Mouse (Mus musculus): ENCODE results near the gene Rps26. TPM values are rescaled to one million over a fixed set of nuclear protein-coding genes. Genes with fewer than 3 reads are reported as not detected.

Rps26 gene
- polyA plus RNA-seq, 1 experiment from 2014 or later, result 529 TPM

DNA sequence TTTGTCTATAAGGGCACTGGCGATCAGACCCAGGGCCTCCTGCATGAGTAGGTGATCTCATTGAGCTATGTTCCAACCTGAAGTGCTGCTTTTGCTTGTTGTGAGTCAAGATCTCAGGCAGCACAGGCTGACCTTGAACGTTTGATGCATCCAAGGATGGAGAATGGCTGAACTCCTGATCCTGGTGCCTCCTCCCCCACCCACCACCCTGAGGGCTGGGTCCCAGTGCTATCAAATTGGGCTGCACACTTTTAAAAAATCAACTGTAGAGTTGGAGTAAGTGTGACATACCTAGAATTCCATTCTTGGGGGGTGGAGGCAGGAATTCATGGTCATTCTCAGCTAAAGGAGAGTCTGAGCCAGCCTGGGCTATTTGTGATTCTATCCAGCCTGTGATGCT lies 20.1 kb downstream of the Rps26 start:
- Histone ChIP-seq H3K27ac (replicated peaks; ENCODE audit: low read depth, low read length) (no peak overlapping the region), H3K9me3 (ENCODE audit: control insufficient read depth, low read length) (no peaks in the 10 kb centered on the region), H3K4me3 (replicated peaks; ENCODE audit: low read depth, low read length) (no peak overlapping the region), H3K9ac (replicated peaks; ENCODE audit: low read length) (no peak overlapping the region), H3K4me2 (ENCODE audit: low read length) (no peak overlapping the region), H3K4me1 (ENCODE audit: control insufficient read depth, insufficient read depth, low read length) (no peaks in the 10 kb centered on the region), H3K27me3 (ENCODE audit: control insufficient read depth, insufficient read depth, low read length) (no peaks in the 10 kb centered on the region), H3K36me3 (ENCODE audit: control insufficient read depth, insufficient read depth, low read length) (no peaks in the 10 kb centered on the region)
- no peak for DNase-seq
- 53% methylated on average over 2 of the region's 2 CpGs for WGBS
- no peak for ATAC-seq (ENCODE audit: low FRiP score, low TSS enrichment)

DNA sequence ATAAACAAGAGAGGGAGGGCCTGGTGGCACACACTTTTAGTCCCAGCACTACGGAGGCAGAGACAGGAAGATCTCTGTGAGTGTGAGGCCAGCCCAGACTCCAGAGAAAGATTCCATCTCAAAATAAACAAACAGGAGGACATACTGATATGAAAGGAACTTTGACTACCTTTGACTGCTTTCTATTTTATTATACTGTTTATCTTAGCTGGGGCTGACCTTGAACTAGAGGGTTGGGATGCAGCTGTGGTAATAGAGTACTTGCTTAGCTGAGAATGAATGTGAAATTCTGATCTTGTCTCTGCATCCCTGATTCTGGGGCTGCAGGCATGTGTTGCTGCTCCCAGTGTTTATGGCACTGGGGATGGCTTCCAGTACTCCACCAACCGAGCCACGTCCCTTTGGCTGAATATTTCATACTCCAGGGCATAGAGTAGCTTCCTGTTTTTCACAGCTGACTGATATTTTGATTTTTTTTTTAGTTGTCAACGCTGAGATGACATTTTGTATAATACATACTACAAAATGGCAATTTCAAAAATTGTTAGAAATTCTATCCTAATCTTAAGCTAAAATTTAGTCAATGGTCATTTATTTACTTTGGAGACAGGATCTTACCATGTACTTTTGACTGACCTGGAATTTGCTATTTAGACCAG lies 23.9 kb downstream of the Rps26 start:
- no peaks in the 10 kb centered on the region for H3K36me3 ChIP-seq (ENCODE audit: control insufficient read depth, insufficient read depth, low read length)
- H3K9ac ChIP-seq (replicated peaks; ENCODE audit: low read length), result no peak overlapping the region
- H3K9me3 ChIP-seq (ENCODE audit: control insufficient read depth, low read length), result no peaks in the 10 kb centered on the region
- H3K4me3 ChIP-seq (replicated peaks; ENCODE audit: low read depth, low read length), result no peak overlapping the region
- ATAC-seq (ENCODE audit: low FRiP score, low TSS enrichment), result no peak
- DNase-seq, result no peak
- H3K4me2 ChIP-seq (ENCODE audit: low read length), result no peak overlapping the region
- no peaks in the 10 kb centered on the region for H3K27me3 ChIP-seq (ENCODE audit: control insufficient read depth, insufficient read depth, low read length)
- no peaks in the 10 kb centered on the region for H3K4me1 ChIP-seq (ENCODE audit: control insufficient read depth, insufficient read depth, low read length)
- H3K27ac ChIP-seq (replicated peaks; ENCODE audit: low read depth, low read length), result no peak overlapping the region
- 87% methylated on average over 4 of the region's 4 CpGs for WGBS

DNA sequence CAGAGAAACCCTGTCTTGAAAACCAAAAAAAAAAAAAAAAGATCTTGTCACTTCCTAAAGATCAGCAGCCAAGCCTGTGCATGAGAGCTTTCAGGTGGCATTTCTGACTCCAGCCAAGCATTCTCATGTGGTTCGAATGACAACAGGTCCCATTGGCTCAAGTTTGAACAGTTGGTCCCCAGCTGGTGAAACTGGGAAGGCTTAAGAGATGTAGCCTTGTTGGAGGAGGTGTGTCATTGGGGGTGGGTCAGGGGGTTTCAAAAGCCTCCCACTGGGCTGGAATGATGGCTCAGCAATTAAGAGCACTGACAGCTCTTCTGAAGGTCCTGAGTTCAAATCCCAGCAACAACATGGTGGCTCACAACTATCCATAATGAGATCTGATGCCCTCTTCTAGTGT lies 25.0 kb downstream of the Rps26 start:
- no peaks in the 10 kb centered on the region for H3K4me1 ChIP-seq (ENCODE audit: control insufficient read depth, insufficient read depth, low read length)
- ATAC-seq (ENCODE audit: low FRiP score, low TSS enrichment) (no peak), DNase-seq (no peak)
- no peak overlapping the region for H3K4me2 ChIP-seq (ENCODE audit: low read length)
- no peaks in the 10 kb centered on the region for H3K36me3 ChIP-seq (ENCODE audit: control insufficient read depth, insufficient read depth, low read length)
- no peaks in the 10 kb centered on the region for H3K9me3 ChIP-seq (ENCODE audit: control insufficient read depth, low read length)
- H3K4me3 ChIP-seq (replicated peaks; ENCODE audit: low read depth, low read length), result no peak overlapping the region
- H3K27me3 ChIP-seq (ENCODE audit: control insufficient read depth, insufficient read depth, low read length), result no peaks in the 10 kb centered on the region
- H3K9ac ChIP-seq (replicated peaks; ENCODE audit: low read length), result no peak overlapping the region
- no peak overlapping the region for H3K27ac ChIP-seq (replicated peaks; ENCODE audit: low read depth, low read length)
- whole genome bisulfite sequencing, result 97% methylated on average over 1 of the region's 1 CpGs

DNA sequence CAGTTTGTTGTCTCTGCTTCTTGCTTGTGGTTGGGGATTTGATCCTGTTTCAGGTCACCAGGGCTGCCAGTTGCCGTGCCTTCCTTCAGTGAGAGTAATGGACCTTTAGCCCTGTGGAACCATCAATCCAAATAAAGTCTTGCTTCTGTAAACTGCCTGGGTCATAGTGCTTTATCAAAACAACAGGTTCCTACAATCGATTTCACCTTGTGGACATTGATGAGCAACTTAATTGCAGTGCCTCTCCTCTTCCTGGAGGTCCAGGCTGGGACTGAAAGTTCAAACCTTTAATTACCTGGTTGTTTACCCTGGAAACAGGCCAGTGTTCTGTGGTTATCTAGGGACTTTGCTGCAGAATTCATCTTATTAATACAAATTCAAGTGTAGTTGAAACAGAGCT lies 28.1 kb downstream of the Rps26 start:
- WGBS, result 84% methylated on average over 2 of the region's 2 CpGs
- no peaks in the 10 kb centered on the region for H3K9me3 ChIP-seq (ENCODE audit: control insufficient read depth, low read length)
- no peak for DNase-seq
- ATAC-seq (ENCODE audit: low FRiP score, low TSS enrichment), result no peak
- no peak overlapping the region for H3K4me3 ChIP-seq (replicated peaks; ENCODE audit: low read depth, low read length)
- H3K9ac ChIP-seq (replicated peaks; ENCODE audit: low read length), result no peak overlapping the region
- H3K4me2 ChIP-seq (ENCODE audit: low read length), result no peak overlapping the region
- no peaks in the 10 kb centered on the region for H3K27me3 ChIP-seq (ENCODE audit: control insufficient read depth, insufficient read depth, low read length)
- no peaks in the 10 kb centered on the region for H3K4me1 ChIP-seq (ENCODE audit: control insufficient read depth, insufficient read depth, low read length)
- H3K27ac ChIP-seq (replicated peaks; ENCODE audit: low read depth, low read length), result no peak overlapping the region
- no peaks in the 10 kb centered on the region for H3K36me3 ChIP-seq (ENCODE audit: control insufficient read depth, insufficient read depth, low read length)

DNA sequence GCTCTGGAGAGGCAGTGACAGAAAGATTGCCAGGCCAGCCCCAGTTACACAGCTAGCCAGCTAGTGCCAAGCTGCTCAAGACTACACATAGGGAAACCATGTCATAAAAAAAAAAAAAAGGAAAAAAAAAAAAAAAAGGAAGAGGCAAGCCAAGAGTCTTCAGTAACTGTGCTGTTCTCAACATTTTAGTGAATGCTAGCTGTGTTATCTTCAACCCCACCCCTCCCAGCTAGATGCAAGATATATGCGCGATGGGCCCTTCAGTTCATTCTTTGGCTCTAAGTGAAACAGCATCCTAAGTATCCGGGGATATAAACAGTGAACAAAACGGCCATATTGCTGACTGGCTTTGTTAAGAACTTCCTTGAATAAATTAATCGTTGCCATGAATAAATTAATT lies 33.8 kb downstream of the Rps26 start:
- DNase-seq (no peak), ATAC-seq (ENCODE audit: low FRiP score, low TSS enrichment) (no peak)
- H3K36me3 ChIP-seq (ENCODE audit: control insufficient read depth, insufficient read depth, low read length), result no peaks in the 10 kb centered on the region
- no peak overlapping the region for H3K9ac ChIP-seq (replicated peaks; ENCODE audit: low read length)
- no peaks in the 10 kb centered on the region for H3K9me3 ChIP-seq (ENCODE audit: control insufficient read depth, low read length)
- H3K4me2 ChIP-seq (ENCODE audit: low read length), result no peak overlapping the region
- WGBS, result 81% methylated on average over 5 of the region's 5 CpGs
- no peak overlapping the region for H3K4me3 ChIP-seq (replicated peaks; ENCODE audit: low read depth, low read length)
- peaks cover 9% of the 10 kb centered on the region for H3K4me1 ChIP-seq (ENCODE audit: control insufficient read depth, insufficient read depth, low read length)
- peaks cover 24% of the 10 kb centered on the region for H3K27me3 ChIP-seq (ENCODE audit: control insufficient read depth, insufficient read depth, low read length)
- no peak overlapping the region for H3K27ac ChIP-seq (replicated peaks; ENCODE audit: low read depth, low read length)

DNA sequence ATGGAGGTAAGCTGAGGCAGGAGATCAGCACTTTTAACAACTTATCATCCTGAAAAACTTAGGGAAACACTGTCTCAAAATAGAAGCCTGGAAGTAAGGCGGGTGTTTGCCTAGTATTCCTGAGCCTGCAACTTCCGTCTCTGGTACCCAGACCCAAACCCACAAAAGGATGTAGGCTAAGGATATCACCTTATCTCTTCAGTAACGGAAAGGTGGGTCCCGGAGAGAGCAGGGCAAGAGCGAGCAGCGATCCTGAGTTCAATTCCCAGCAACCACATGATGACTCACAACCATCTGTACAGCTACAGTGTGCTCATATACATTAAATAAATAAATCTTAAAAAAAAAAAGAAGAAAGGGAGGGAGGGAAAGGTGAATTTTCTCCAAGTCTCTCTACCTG lies 35.1 kb downstream of the Rps26 start:
- Histone ChIP-seq H3K9ac (replicated peaks; ENCODE audit: low read length) (no peak overlapping the region), H3K4me1 (ENCODE audit: control insufficient read depth, insufficient read depth, low read length) (peaks cover 9% of the 10 kb centered on the region), H3K9me3 (ENCODE audit: control insufficient read depth, low read length) (no peaks in the 10 kb centered on the region), H3K27me3 (ENCODE audit: control insufficient read depth, insufficient read depth, low read length) (peaks cover 31% of the 10 kb centered on the region), H3K4me3 (replicated peaks; ENCODE audit: low read depth, low read length) (no peak overlapping the region), H3K36me3 (ENCODE audit: control insufficient read depth, insufficient read depth, low read length) (no peaks in the 10 kb centered on the region), H3K4me2 (ENCODE audit: low read length) (no peak overlapping the region), H3K27ac (replicated peaks; ENCODE audit: low read depth, low read length) (no peak overlapping the region)
- DNase-seq, result no peak
- ATAC-seq (ENCODE audit: low FRiP score, low TSS enrichment), result no peak
- 88% methylated on average over 6 of the region's 6 CpGs for WGBS

DNA sequence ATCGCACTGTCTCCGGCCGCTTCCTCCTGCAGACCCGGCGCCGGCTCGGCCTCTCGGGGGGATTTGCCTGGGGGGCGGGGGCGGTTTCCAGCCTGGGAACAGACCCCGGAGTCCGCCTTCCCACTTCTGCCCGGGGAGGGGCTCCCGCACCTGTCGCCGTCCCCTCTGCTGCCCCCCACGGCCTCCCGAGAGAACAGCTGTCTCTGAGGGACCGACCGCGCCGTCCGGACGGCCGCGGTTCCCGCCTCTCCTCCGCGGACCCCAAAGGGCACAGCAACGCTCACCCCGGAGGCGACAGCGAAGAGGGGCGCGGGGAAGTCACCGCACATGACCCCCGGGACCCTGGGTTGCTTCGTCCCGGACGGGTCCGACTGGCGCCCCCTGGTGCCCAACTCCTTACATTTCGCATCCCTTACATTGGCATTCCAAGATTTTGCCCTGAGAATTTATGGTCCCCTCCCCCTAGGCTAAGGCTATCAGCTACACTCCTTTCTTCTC lies 36.3 kb downstream of the Rps26 start:
- Histone ChIP-seq H3K4me1 (ENCODE audit: control insufficient read depth, insufficient read depth, low read length) (peaks cover 9% of the 10 kb centered on the region), H3K4me2 (ENCODE audit: low read length) (peak overlapping the region; percentile 97), H3K9me3 (ENCODE audit: control insufficient read depth, low read length) (no peaks in the 10 kb centered on the region), H3K4me3 (replicated peaks; ENCODE audit: low read depth, low read length) (peak overlapping the region; percentile 56), H3K36me3 (ENCODE audit: control insufficient read depth, insufficient read depth, low read length) (no peaks in the 10 kb centered on the region), H3K27me3 (ENCODE audit: control insufficient read depth, insufficient read depth, low read length) (peaks cover 34% of the 10 kb centered on the region), H3K27ac (replicated peaks; ENCODE audit: low read depth, low read length) (no peak overlapping the region), H3K9ac (replicated peaks; ENCODE audit: low read length) (peak overlapping the region; percentile 48)
- DNase-seq, result peak; percentile 87
- peak; percentile 62 for ATAC-seq (ENCODE audit: low FRiP score, low TSS enrichment)
- WGBS, result under 1% methylated on average over 43 of the region's 43 CpGs

DNA sequence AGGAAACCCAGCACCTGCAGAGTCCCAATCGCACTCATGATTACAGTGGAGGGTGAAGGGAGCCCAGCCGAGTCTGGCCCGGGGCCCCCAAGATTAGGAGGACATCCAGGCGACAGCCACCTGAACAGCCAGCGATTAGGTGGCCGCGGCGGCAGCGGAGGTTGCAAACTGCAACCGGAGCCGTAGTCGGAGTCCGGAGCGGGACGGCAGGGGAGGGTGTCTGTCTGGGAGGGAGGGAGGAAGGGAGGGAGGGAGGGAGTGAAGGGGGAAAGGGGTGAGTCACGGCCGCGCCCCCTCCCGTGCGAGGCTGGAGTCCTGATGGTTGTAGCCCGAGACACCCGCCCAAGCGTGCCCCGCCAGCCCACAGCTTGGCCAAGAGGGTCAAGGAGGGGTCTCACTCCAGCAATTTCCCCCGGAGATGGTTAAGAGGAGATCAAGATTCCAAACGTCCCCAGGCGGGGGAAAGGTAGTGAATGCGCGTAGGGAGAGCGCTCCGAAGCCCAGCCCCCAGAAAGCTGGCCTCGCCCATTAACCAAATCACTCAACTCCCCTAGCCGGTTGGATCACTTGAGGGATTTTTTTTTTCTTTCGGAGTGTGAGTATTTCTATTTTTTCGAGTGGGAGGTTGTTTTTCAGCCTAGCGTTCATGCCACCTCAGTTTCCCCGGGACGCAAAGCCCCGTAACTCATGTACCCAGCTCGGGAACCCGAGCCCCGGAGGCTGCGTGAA lies 36.9 kb downstream of the Rps26 start, which contains the start of gene Erbb3:
Gene Erbb3 (minus strand): TSS at position 189 of the 729 bp plus-strand sequence.
- under 1% methylated on average over 43 of the region's 43 CpGs for WGBS
- Histone ChIP-seq H3K9me3 (ENCODE audit: control insufficient read depth, low read length) (no peaks in the 10 kb centered on the region), H3K4me2 (ENCODE audit: low read length) (peak within 1 kb of the TSS; percentile 97), H3K4me1 (ENCODE audit: control insufficient read depth, insufficient read depth, low read length) (peaks cover 9% of the 10 kb centered on the region), H3K36me3 (ENCODE audit: control insufficient read depth, insufficient read depth, low read length) (no peaks in the 10 kb centered on the region), H3K27ac (replicated peaks; ENCODE audit: low read depth, low read length) (no peak within 1 kb of the TSS), H3K27me3 (ENCODE audit: control insufficient read depth, insufficient read depth, low read length) (peaks cover 34% of the 10 kb centered on the region), H3K4me3 (replicated peaks; ENCODE audit: low read depth, low read length) (peak within 1 kb of the TSS; percentile 56), H3K9ac (replicated peaks; ENCODE audit: low read length) (peak within 1 kb of the TSS; percentile 48)
- ATAC-seq (ENCODE audit: low FRiP score, low TSS enrichment) (peak; percentile 41; the same call in 1 of the 2 replicates), DNase-seq (peak; percentile 60)

Measured in midbrain, embryonic 14.5 days (tissue).